Mouse (Mus musculus): ENCODE data around the gene Mroh2a.

The Mroh2a gene

GRCm38 (mm10) chr1:88280006-88280690 is 53.4 kb downstream of the Mroh2a start:
- peak; percentile 4 for DNase-seq

DNA sequence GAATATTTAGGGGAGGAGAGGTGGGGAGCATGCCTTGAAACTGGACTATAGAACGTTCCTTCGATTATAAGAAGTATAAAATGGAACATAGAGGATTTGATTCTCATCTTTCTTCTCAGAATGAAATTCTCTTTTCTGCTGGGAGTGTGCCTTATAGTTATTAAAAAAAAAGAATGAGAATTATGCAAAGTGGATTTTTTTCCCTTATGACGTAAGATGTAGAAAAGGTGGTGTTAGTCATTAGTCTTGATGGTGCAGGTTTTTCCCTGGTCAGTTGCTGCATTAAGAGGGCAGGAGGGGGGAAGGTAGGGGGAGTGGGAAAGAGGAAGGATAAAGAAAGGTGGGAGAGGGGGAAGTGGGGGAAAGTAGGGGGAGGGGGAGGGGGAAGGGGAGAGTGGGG is 55.5 kb downstream of the Mroh2a start:
- no peak for DNase-seq

DNA sequence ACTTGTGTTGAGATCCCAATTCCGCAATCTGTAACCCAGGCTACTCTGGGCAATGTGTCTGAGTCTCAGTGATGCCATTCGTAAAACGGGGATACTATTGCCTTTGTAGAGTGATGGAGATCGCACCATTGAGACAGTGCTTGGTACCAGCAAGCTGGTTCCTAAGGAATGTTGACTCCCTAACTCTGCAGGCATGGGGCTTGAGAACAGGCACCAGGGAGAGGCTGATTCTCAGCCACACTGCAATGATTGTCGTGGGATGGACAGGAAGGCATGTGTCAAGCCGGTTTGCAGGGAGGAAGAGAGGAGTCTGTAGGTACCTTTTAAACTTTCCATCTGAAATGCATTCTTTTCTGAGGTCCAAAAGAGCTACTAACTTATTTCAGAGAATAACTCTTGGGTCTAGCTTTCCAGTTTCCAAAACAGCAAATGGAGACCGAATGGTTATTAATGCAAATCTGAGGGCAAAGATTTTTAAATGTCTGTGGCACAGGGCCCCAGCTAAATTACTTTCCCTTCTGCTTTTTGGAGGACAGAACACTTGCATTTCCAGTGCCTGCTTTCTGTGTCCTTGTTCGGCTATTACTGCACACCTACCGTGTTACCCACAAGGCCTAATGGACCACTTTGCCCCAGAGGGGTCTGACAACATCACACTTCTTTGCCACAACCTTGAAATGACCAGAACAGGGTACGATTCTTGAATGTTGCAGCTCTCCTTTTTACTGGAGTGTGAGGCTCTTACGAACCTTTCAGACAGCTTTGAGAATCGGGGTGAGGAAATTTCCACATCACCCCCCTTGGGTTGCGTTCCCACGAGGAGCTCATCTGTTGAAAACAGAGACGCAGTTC is 56.8 kb downstream of the Mroh2a start:
- DNase-seq, result no peak

DNA sequence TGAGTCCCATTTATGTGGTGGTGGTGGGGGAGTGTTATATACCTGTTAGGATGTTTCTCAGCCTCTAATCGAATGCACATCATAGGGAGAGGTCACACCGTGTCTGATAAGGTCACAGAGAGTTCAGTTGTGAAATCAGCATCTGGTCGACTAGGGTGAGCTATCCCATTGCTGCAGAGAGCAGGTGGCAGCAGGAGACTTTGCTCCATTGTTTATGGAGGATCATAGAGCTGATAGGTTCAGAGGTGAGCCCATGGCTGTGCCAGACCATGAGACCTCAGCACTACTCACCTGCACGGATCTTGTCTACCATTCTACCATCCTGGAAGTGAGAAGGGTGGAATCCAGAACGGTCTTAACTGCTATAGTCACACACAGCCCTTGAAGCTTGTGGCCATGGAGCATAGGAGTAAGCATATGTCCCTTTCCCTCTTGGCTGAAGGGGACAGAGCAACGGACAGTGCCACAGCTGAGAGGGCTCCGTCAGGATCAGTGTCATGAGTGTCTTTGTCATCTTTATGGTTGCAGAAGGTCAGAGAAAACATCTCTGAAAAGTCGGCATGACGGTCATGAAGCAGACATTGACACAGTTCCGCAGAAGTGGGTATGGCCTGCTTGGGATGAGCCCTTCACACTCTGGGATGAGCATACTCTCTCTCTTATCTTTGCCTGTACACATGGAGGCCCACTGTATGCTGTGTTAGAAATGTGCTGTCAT is 57.6 kb downstream of the Mroh2a start:
- no peak for DNase-seq

DNA sequence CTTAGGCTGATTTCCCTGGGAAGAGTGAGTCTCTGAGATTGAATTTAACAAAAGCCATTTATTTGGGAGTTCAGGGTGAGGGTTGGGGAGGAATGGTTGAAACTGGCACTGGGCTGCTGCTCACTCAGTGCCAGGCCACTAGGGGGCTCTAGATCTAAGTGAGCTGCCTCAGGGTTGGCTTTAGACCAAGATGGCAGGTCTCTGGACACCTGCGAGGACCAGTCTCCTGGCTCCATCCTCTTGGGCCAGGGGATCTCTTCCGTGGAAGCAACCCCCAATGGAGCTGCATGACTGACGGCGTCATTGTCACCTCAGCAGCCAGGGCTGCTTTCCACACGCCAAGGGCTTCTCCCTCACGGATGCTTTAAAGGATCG is 58.1 kb downstream of the Mroh2a start:
- DNase-seq, result peak; percentile 38

- DNase-seq, result no peak
Measured at GRCm38 (mm10) chr1:88285652-88286051, 58.9 kb downstream of the Mroh2a start.

- DNase-seq, result no peak
Measured at GRCm38 (mm10) chr1:88286136-88286845, 59.5 kb downstream of the Mroh2a start.

DNA sequence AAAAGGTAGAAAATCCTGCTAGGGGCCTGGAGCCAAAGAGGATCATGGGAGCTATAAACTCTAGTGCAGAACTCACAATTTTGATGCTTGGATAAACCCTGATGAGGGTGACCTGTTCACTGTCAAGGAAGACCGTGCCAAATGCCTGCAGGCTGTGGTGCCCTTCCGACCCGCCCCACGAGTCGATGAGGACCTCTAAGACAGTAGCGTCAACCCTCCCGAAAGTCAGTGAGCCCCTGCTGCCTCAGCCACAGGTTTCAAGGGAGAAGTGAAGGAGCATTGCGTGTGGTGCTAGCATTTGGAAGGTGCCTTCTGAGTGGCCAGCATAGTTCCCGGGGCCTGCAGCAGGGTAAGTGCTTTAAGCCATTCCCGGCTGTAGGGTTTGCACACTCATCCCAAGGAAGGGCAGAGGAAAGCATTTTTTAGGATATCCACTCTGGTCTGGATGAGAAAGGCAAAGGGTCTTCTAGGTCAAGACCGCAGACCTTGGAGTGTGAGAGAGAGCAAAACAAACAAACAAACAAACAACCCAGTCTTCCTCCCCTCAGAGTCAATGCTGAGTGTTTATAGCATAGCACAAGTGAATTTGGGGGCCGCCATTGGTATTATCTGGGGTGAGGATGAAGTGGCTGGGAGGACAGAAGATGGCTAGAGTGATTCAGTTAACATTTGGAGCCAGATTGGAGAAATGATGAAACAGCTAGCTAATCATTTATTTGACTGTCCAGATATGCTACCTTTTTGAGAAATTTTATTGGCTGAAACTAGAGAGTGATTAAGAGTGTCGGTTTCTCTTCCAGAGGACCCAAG is 60.3 kb downstream of the Mroh2a start:
- no peak for DNase-seq

GRCm38 (mm10) chr1:88287697-88287980 is 60.9 kb downstream of the Mroh2a start:
- DNase-seq, result no peak

- DNase-seq, result no peak
Measured at GRCm38 (mm10) chr1:88288056-88288788, 61.4 kb downstream of the Mroh2a start.

DNA sequence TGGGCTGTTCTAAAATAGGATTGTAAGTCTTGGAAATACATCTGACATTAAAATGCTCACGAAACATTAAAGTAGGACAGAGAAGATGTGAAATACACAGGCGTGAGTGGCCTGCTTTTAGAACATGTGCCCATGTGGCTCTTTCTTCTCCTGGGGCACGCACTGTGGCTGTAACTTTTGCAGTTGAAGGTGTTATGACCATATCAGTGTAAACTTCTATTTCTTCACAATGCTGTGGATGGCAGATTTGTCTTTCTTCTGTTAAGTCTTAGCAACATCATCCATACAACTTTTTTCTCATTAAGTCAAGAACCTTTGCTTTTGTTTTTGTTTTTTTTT is 62.0 kb downstream of the Mroh2a start:
- DNase-seq, result no peak

DNA sequence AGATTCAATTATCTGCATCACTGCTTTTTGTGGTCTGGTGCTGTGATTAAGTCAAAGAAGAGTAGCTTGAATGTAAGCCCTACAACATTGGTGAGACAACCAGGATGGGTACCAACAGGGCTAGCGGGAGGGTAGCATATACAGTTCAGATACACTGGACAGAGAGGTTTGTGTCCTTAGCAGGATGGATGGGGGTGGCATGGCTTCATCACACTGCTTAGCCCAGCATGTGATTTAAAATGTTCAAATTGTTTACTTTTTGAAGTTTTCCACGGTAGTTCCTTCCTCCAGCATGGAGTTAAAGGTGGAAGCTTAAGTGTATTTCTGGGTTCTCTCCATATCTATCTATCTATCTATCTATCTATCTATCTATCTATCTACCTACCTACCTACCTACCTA is 62.4 kb downstream of the Mroh2a start:
- DNase-seq, result no peak

GRCm38 (mm10) chr1:88289917-88290316 is 63.1 kb downstream of the Mroh2a start:
- DNase-seq, result no peak

DNA sequence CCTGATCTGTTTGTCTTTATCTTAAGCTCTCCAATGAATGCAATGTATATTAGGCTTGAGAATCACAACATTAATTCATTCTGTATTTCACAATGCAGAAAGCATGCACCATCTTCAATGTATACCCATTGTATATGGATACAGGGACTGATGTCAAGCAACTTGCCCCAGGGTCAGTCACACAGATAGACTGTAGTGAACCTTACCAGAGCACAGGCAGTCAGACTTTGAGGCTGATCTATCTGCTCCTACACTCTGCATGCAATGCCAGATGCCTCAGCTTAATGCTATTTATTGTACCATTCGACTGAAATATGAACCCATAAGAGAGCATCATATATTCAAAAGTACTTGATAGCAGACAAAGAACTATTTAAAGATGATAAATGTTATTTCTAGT is 63.7 kb downstream of the Mroh2a start:
- DNase-seq, result no peak

- DNase-seq, result no peak
Measured at GRCm38 (mm10) chr1:88291409-88292005, 64.7 kb downstream of the Mroh2a start.

- no peak for DNase-seq
Measured at GRCm38 (mm10) chr1:88292057-88292456, 65.3 kb downstream of the Mroh2a start.

DNA sequence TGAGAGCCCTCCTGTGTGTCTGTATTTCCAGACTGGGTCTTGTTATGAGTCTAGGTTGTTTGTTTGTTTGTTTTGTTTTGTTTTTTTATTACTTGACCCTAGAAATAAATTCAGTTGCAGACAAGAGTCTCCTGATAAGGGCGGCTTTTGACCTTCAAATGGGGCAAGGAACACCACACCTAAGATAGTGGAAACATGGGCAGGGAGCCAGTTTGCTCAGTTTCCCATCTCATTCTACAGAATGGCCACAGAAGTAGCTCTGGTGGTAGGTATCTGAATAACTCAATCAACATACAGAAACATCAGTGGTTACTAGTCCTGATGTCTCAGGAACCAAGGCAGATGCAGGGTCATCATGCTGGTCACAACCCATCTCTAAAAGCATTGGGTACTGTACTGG is 67.9 kb downstream of the Mroh2a start:
- no peak for DNase-seq

- no peak for DNase-seq
Measured at GRCm38 (mm10) chr1:88296171-88296920, 69.6 kb downstream of the Mroh2a start.

DNA sequence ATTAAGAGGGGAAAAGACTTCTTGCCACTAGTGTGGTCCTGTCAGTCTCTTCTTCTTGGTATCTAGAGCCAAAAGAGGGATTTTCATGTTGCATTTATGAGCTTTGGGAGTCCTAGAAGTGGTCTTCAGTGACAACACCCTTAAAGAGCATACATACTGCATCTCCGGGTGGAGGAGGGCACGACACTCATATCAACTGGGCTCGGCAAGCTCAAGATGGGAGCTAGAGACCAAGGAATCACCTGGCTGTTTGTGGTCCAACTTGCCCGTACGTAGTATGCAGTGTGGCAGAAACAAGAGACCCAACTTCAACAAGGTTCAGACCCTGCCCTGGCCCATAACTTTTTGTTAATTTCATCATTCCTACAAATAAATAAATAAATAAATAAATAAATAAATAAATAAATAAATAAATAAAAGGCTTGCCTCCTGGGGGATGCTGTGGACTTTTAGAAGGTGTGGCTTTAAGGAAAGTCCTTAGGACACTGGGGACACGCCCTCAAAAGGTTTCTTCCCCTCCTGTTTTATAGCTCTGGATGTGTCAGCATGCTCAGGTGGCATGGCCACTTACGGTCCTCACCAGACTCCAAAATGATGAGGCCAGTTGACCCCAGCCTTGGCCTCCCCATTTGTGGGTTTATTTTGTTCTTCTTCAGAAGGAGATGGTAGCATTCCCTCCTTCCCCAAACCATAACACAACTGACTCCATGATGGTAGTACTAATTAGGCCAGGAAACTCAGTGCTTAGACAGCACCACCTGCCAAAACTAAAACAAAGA is 70.9 kb downstream of the Mroh2a start:
- no peak for DNase-seq

Measured in cerebellum, adult 11-12 months (tissue).